ENCODE assay signal across 25 mouse cellular contexts in the genomic region with DNA sequence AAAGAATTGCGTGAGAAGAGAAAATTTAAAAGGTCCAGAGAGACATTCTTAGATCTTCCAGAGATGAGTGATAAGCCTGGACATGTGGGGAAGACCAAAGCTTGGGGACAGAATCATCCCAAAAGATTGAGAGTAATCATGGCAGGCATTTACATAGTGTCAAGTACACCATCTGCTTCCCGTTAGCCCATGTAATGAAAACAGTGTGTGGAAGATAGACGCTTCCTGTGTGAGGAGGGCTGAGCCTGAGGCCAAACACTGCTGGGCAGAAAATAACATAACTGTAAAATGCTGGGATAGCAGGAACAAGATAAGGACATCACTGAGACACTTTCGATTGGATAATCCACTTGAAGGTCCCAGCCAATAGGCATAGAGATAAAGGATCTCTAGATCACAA.
DNase-seq lines count a peak whose midpoint lies in the region; ATAC-seq and TF ChIP-seq lines count a peak whose summit lies in the region.
"Had no signal": no experiment of that assay in that cellular context is flagged by ENCODE, and none has a peak within 500 bp of the region (broad histone marks: within the 10 kb centered on the region; RNA-seq: fewer than 3 reads in every experiment).

No protein-coding gene starts in this region.

- ATAC-seq in heart, embryonic 14.5 days (ENCODE audit: insufficient number of reproducible peaks, insufficient read depth, low FRiP score, low read depth), result 0 out of 2 replicates have a peak, but pooled peaks have one; percentile 54
- ATAC-seq in limb, embryonic 15.5 days (ENCODE audit: insufficient number of reproducible peaks, low FRiP score, low TSS enrichment, low read depth), result no peak
- ATAC-seq: forebrain, embryonic 13.5 days; midbrain, embryonic 16.5 days; Patski had no signal

- no peaks in the 10 kb centered on the region for H3K27me3 ChIP-seq in heart, embryonic 14.5 days (ENCODE audit: control insufficient read depth, insufficient read depth, low read length)
- H3K27me3 ChIP-seq in limb, embryonic 15.5 days, result no peaks in the 10 kb centered on the region
- H3K27me3 ChIP-seq: CH12.LX; embryonic facial prominence, embryonic 12.5 days; forebrain, embryonic 13.5 days; heart, embryonic 15.5 days; kidney, embryonic 15.5 days; Patski had no signal

- 44% methylated on average over 4 of the region's 4 CpGs for WGBS in heart, embryonic 14.5 days
- 32% methylated on average over 4 of the region's 4 CpGs for WGBS in limb, embryonic 15.5 days

- H3K4me2 ChIP-seq in heart, embryonic 14.5 days (ENCODE audit: low read length), result no peak overlapping the region
- no peak overlapping the region for H3K4me2 ChIP-seq in limb, embryonic 15.5 days
- H3K4me2 ChIP-seq: embryonic facial prominence, embryonic 12.5 days; forebrain, embryonic 13.5 days; heart, embryonic 15.5 days; kidney, embryonic 15.5 days had no signal

- H3K9me3 ChIP-seq in heart, embryonic 14.5 days (ENCODE audit: control insufficient read depth, low read length), result peaks cover 4% of the 10 kb centered on the region; the same call in 1 of the 2 replicates
- H3K9me3 ChIP-seq in limb, embryonic 15.5 days, result 0 out of 2 replicates have a peak, but pooled peaks cover 5% of the 10 kb centered on the region
- H3K9me3 ChIP-seq: kidney, embryonic 15.5 days had no signal

- no peak overlapping the region for H3K4me3 ChIP-seq in heart, embryonic 14.5 days (ENCODE audit: control insufficient read depth in 1 of 2, insufficient read depth in 1 of 2, low read depth in 1 of 2, low read length in 2 of 2)
- no peak overlapping the region for H3K4me3 ChIP-seq in embryonic fibroblast, embryonic 13.5 days (ENCODE audit: insufficient read depth, low read length)
- H3K4me3 ChIP-seq in limb, embryonic 15.5 days, result no peak overlapping the region
- H3K4me3 ChIP-seq: embryonic facial prominence, embryonic 12.5 days; forebrain, embryonic 13.5 days; gastrocnemius, adult 2 months; heart, embryonic 15.5 days; kidney, embryonic 15.5 days; midbrain, embryonic 10.5 days; myocyte had no signal

- H3K36me3 ChIP-seq in heart, embryonic 14.5 days (ENCODE audit: control insufficient read depth, insufficient read depth, low read length), result no peaks in the 10 kb centered on the region
- H3K36me3 ChIP-seq in limb, embryonic 15.5 days, result no peaks in the 10 kb centered on the region
- H3K36me3 ChIP-seq: embryonic facial prominence, embryonic 12.5 days; G1E; heart, embryonic 15.5 days; kidney, embryonic 15.5 days; midbrain, embryonic 10.5 days had no signal

- no peak overlapping the region for H3K27ac ChIP-seq in heart, embryonic 14.5 days (replicated peaks in 1 of 2; ENCODE audit: control insufficient read depth in 1 of 2, insufficient read depth in 1 of 2, low read depth in 2 of 2, low read length in 2 of 2)
- peak overlapping the region; percentile 75 for H3K27ac ChIP-seq in embryonic fibroblast, embryonic 13.5 days (ENCODE audit: insufficient read depth, low read length)
- 0 out of 2 replicates have a peak overlapping the region, but pooled peaks have one; percentile 18 for H3K27ac ChIP-seq in limb, embryonic 15.5 days
- H3K27ac ChIP-seq: embryonic facial prominence, embryonic 12.5 days; forebrain, embryonic 13.5 days; gastrocnemius, adult 2 months; heart, embryonic 15.5 days; kidney, embryonic 15.5 days; macrophage; midbrain, embryonic 10.5 days had no signal

- intact Hi-C loops in heart, postnatal 25 days (cut with DNase I), result no loop called here

- TF ChIP-seq CTCF in embryonic fibroblast, embryonic 13.5 days (IDR thresholded peaks at IDR 0.05; ENCODE audit: borderline replicate concordance, insufficient read depth, low read length), result no peak

- H3K4me1 ChIP-seq in heart, embryonic 14.5 days (ENCODE audit: control insufficient read depth in 2 of 2, insufficient read depth in 2 of 2, low read length in 2 of 2), result no peaks in the 10 kb centered on the region
- H3K4me1 ChIP-seq in embryonic fibroblast, embryonic 13.5 days (ENCODE audit: control insufficient read depth, insufficient read depth, low read length), result no peaks in the 10 kb centered on the region
- H3K4me1 ChIP-seq in limb, embryonic 15.5 days, result no peaks in the 10 kb centered on the region
- H3K4me1 ChIP-seq: forebrain, embryonic 13.5 days; heart, embryonic 15.5 days; kidney, embryonic 15.5 days; midbrain, embryonic 10.5 days had no signal

- H3K9ac ChIP-seq in heart, embryonic 14.5 days (ENCODE audit: low read length), result no peak overlapping the region
- H3K9ac ChIP-seq in limb, embryonic 15.5 days, result no peak overlapping the region
- H3K9ac ChIP-seq: embryonic facial prominence, embryonic 12.5 days; forebrain, embryonic 13.5 days; heart, embryonic 15.5 days; kidney, embryonic 15.5 days had no signal

- TF ChIP-seq POLR2A in embryonic fibroblast, embryonic 13.5 days (IDR thresholded peaks at IDR 0.05; ENCODE audit: low read depth, low read length), result no peak

- no peak for DNase-seq in heart, postnatal 25 days (ENCODE audit: low spot score)
- DNase-seq in embryo, embryonic 10.5 days (ENCODE audit: low spot score), result peak; percentile 74
- no peak for DNase-seq in yolk sac, embryonic 10.5 days (ENCODE audit: low spot score)
- no peak for DNase-seq in ovary, postnatal 10 days (ENCODE audit: low spot score)
- DNase-seq: cerebellum, adult 11-12 months; cerebellum, postnatal 14 days; gastrocnemius, adult 2 months; heart, postnatal 4 days; kidney, adult 11 months; kidney, postnatal 36 days; thymus, adult 18-20 months had no signal

Comparison
In these comparisons a context has a peak if more than half of its experiments do, and no peak if none do; other contexts are left out.
1. H3K27ac ChIP-seq: peak in embryonic fibroblast, embryonic 13.5 days (single experiment) and limb, embryonic 15.5 days (single experiment); none in heart, embryonic 14.5 days (0 of 2).